In genomic region chr10:68553677-68554076, GRCm38 (mm10) we compare ENCODE assay signal across 13 mouse cellular contexts.
"Had no signal": no experiment of that assay in that cellular context is flagged by ENCODE, and none has a peak within 500 bp of the region (broad histone marks: within the 10 kb centered on the region; RNA-seq: fewer than 3 reads in every experiment).

No protein-coding gene starts in this region.

- DNase-seq: kidney, adult 2 months; kidney, postnatal 25 days; layer of hippocampus, adult 9-11 months; layer of hippocampus, postnatal 36 days; liver, embryonic 13.5 days; lung, adult 2 months; lung, postnatal 14 days; lung, postnatal 4 days; midbrain, embryonic 14.5 days; right cerebral cortex, postnatal 14 days; right cerebral cortex, postnatal 4 days; thymus, adult 18-20 months; thymus, postnatal 14 days had no signal
